In the genomic region with DNA sequence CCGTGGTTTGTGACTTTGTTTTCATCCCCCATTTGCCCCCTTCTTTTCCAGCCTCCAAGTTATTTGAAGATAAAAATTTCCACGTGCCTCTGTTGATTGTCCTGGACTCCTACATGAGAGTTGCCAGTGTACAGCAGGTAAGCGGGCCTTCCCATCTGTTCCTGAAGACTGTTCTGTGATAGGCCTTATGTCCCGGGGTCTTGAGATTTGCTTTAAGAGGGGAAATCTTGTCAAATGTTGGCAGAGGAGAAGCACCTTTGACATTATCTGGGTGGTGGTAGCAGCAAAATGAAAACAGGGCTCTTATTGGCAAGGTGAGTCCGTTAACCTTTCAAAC, we compare ENCODE assay signal across 8 mouse cellular contexts. TPM values are rescaled to one million over a fixed set of nuclear protein-coding genes. Genes with fewer than 3 reads are reported as not detected.
DNase-seq lines count a peak whose midpoint lies in the region; ATAC-seq lines count a peak whose summit lies in the region.

No protein-coding gene starts in this region.

- H3K27me3 ChIP-seq in kidney, embryonic 16.5 days (ENCODE audit: insufficient read depth, low read length): no peaks in the 10 kb centered on the region
- H3K27me3 ChIP-seq in embryonic facial prominence, embryonic 12.5 days: no peaks in the 10 kb centered on the region
- H3K27me3 ChIP-seq in hindbrain, embryonic 13.5 days: peaks cover 5% of the 10 kb centered on the region; the same call in 1 of the 2 replicates
- H3K27me3 ChIP-seq in midbrain, embryonic 13.5 days: no peaks in the 10 kb centered on the region

- H3K27ac ChIP-seq in kidney, embryonic 16.5 days (ENCODE audit: low read length): peak overlapping the region; percentile 86; the same call in 1 of the 2 replicates
- no peak overlapping the region for H3K27ac ChIP-seq in embryonic facial prominence, embryonic 12.5 days
- H3K27ac ChIP-seq in hindbrain, embryonic 13.5 days: no peak overlapping the region
- no peak overlapping the region for H3K27ac ChIP-seq in midbrain, embryonic 13.5 days

- no peaks in the 10 kb centered on the region for H3K36me3 ChIP-seq in kidney, embryonic 16.5 days (ENCODE audit: insufficient read depth, low read length)
- H3K36me3 ChIP-seq in embryonic facial prominence, embryonic 12.5 days: no peaks in the 10 kb centered on the region
- no peaks in the 10 kb centered on the region for H3K36me3 ChIP-seq in hindbrain, embryonic 13.5 days
- no peaks in the 10 kb centered on the region for H3K36me3 ChIP-seq in midbrain, embryonic 13.5 days

- peak overlapping the region; percentile 65 for H3K9ac ChIP-seq in kidney, embryonic 16.5 days (replicated peaks; ENCODE audit: low read length)
- peak overlapping the region; percentile 72 for H3K9ac ChIP-seq in embryonic facial prominence, embryonic 12.5 days
- peak overlapping the region; percentile 70 for H3K9ac ChIP-seq in hindbrain, embryonic 13.5 days
- peak overlapping the region; percentile 72 for H3K9ac ChIP-seq in midbrain, embryonic 13.5 days (replicated peaks)

- H3K4me1 ChIP-seq in kidney, embryonic 16.5 days (ENCODE audit: insufficient read depth, low read length): peaks cover 7% of the 10 kb centered on the region; the same call in 1 of the 2 replicates
- no peaks in the 10 kb centered on the region for H3K4me1 ChIP-seq in embryonic facial prominence, embryonic 12.5 days
- peaks cover 11% of the 10 kb centered on the region for H3K4me1 ChIP-seq in hindbrain, embryonic 13.5 days (replicated peaks)
- peaks cover 10% of the 10 kb centered on the region for H3K4me1 ChIP-seq in midbrain, embryonic 13.5 days (replicated peaks)

- intact Hi-C loops in left cerebral cortex, postnatal 10 days (cut with DNase I): no loop called here

- H3K9me3 ChIP-seq in kidney, embryonic 16.5 days (ENCODE audit: low read length): no peaks in the 10 kb centered on the region
- H3K9me3 ChIP-seq in embryonic facial prominence, embryonic 12.5 days: no peaks in the 10 kb centered on the region
- H3K9me3 ChIP-seq in hindbrain, embryonic 13.5 days: no peaks in the 10 kb centered on the region
- no peaks in the 10 kb centered on the region for H3K9me3 ChIP-seq in midbrain, embryonic 13.5 days

- H3K4me3 ChIP-seq in kidney, embryonic 16.5 days (ENCODE audit: low read length): peak overlapping the region; percentile 50
- peak overlapping the region; percentile 55 for H3K4me3 ChIP-seq in embryonic facial prominence, embryonic 12.5 days
- peak overlapping the region; percentile 50 for H3K4me3 ChIP-seq in hindbrain, embryonic 13.5 days
- peak overlapping the region; percentile 56 for H3K4me3 ChIP-seq in midbrain, embryonic 13.5 days (replicated peaks)

- DNase-seq in kidney, postnatal 4 days: no peak
- no peak for DNase-seq in thymus, postnatal 36 days
- no peak for DNase-seq in left cerebral cortex, postnatal 10 days (ENCODE audit: extremely low spot score in 1 of 2, low spot score in 2 of 2)
- no peak for DNase-seq in layer of hippocampus, adult 18-20 months (ENCODE audit: low spot score in 2 of 2)

- H3K4me2 ChIP-seq in kidney, embryonic 16.5 days (replicated peaks; ENCODE audit: low read depth, low read length): peak overlapping the region; percentile 70
- peak overlapping the region; percentile 61 for H3K4me2 ChIP-seq in embryonic facial prominence, embryonic 12.5 days (replicated peaks)
- peak overlapping the region; percentile 81 for H3K4me2 ChIP-seq in hindbrain, embryonic 13.5 days
- peak overlapping the region; percentile 81 for H3K4me2 ChIP-seq in midbrain, embryonic 13.5 days (replicated peaks)

- WGBS in kidney, embryonic 16.5 days: 26% methylated on average over 5 of the region's 5 CpGs
- WGBS in embryonic facial prominence, embryonic 12.5 days: 32% methylated on average over 5 of the region's 5 CpGs
- WGBS in hindbrain, embryonic 13.5 days: 42% methylated on average over 5 of the region's 5 CpGs
- WGBS in midbrain, embryonic 13.5 days: 42% methylated on average over 5 of the region's 5 CpGs

- peak; percentile 18; the same call in 1 of the 2 replicates for ATAC-seq in kidney, embryonic 16.5 days (ENCODE audit: low FRiP score, low TSS enrichment)
- no peak for ATAC-seq in embryonic facial prominence, embryonic 12.5 days (ENCODE audit: insufficient number of reproducible peaks, insufficient read depth, low FRiP score, low TSS enrichment)
- ATAC-seq in hindbrain, embryonic 13.5 days (ENCODE audit: low FRiP score): no peak
- ATAC-seq in midbrain, embryonic 13.5 days: peak; percentile 18; the same call in 1 of the 2 replicates

RNA-seq across cellular contexts. Expression of a gene that starts 0.6 kb away (rescaled TPM):
- 6.6 and 8.7 TPM in 2 replicates for polyA plus RNA-seq in kidney, embryonic 16.5 days (2015; fragmentation: Nextera tagmentation; extraction: Ambion mirVana)
- polyA plus RNA-seq in embryonic facial prominence, embryonic 12.5 days (2016; fragmentation: Nextera tagmentation; extraction: Ambion mirVana): 5.6 and 6.4 TPM in 2 replicates
- polyA plus RNA-seq in hindbrain, embryonic 13.5 days (2015; fragmentation: Nextera tagmentation; extraction: Ambion mirVana): 1.5 and 1.9 TPM in 2 replicates
- polyA plus RNA-seq in midbrain, embryonic 13.5 days (2015; fragmentation: Nextera tagmentation; extraction: Ambion mirVana): 1.2 and 1.4 TPM in 2 replicates
- 10 to 100 TPM; 10.4 TPM for total RNA-seq in left cerebral cortex, postnatal 10 days (2021)
- 10 to 100 TPM; 19.0 to 23.3 TPM for total RNA-seq in layer of hippocampus, adult 18-20 months (2021)

Comparison
In these comparisons a context has a peak if more than half of its experiments do, and no peak if none do; other contexts are left out.
1. ATAC-seq: peak in kidney, embryonic 16.5 days (single experiment) and midbrain, embryonic 13.5 days (single experiment); none in embryonic facial prominence, embryonic 12.5 days (single experiment) and hindbrain, embryonic 13.5 days (single experiment).
2. Peak in every context shown above with its lines, with median percentiles within 50 percentile points of each other: H3K4me2 ChIP-seq, H3K4me3 ChIP-seq and H3K9ac ChIP-seq.